Mouse (Mus musculus) hindbrain, embryonic 13.5 days (tissue): ENCODE results near the gene Hyal3. TPM values are rescaled to one million over a fixed set of nuclear protein-coding genes. Genes with fewer than 3 reads are reported as not detected.
"Not testable (repeated sequence)": the region's sequence is repeated elsewhere in the genome, so short reads cannot be mapped to it uniquely, and the experiment has no call there.

ENCODE experiments used
- ATAC-seq: fragments of 200-750 bp; cut with Nextera tagmentation; 2 replicates; pipeline ENCODE4 v1.8.0; 2017; ENCODE audit warnings: moderate TSS enrichment; ENCODE audit not compliant: low FRiP score
- H3K27ac ChIP-seq: fragments of 300-500 bp; sonication (generic); 2 replicates; pipeline ENCODE4 v1.5.1; 2015; ENCODE audit warnings: inconsistent platforms, mild to moderate bottlenecking, moderate library complexity
- H3K27me3 ChIP-seq: fragments of 300-500 bp; sonication (generic); 2 replicates; pipeline ENCODE4 v1.6.1; 2015; ENCODE audit warnings: mild to moderate bottlenecking, inconsistent platforms
- H3K36me3 ChIP-seq: fragments of 300-500 bp; sonication (generic); 2 replicates; pipeline ENCODE4 v1.6.1; 2015; ENCODE audit warnings: mild to moderate bottlenecking, inconsistent platforms
- H3K4me1 ChIP-seq: fragments of 300-500 bp; sonication (generic); replicated peaks from 2 replicates; pipeline ENCODE4 v1.6.1; 2015; ENCODE audit warnings: inconsistent platforms
- H3K4me2 ChIP-seq: fragments of 300-500 bp; sonication (generic); 2 replicates; pipeline ENCODE4 v1.6.1; 2015; ENCODE audit warnings: inconsistent platforms, mild to moderate bottlenecking, moderate library complexity
- H3K4me3 ChIP-seq: fragments of 300-500 bp; sonication (generic); 2 replicates; pipeline ENCODE4 v1.5.1; 2015; ENCODE audit warnings: mild to moderate bottlenecking, inconsistent platforms
- H3K9ac ChIP-seq: fragments of 300-500 bp; sonication (generic); 2 replicates; pipeline ENCODE4 v1.6.1; 2015; ENCODE audit warnings: mild to moderate bottlenecking, inconsistent platforms
- H3K9me3 ChIP-seq: fragments of 300-500 bp; sonication (generic); 2 replicates; pipeline ENCODE4 v1.6.1; 2016; ENCODE audit warnings: inconsistent platforms
- WGBS: fragments of 180-500 bp; shearing (Covaris S2); methylation state at CpG from one replicate; pipeline ENCODE4 v1.1.7; 2015; 5-methylcytosine and 5-hydroxymethylcytosine counted together
- polyA plus RNA-seq: library from polyadenylated mRNA; unstranded; fragments of >200 nt; fragmentation: Nextera tagmentation; extraction: Ambion mirVana; gene quantifications from 2 replicates; pipeline ENCODE4 v1.2.1, GENCODE M21; 2015

Gene Hyal3
- polyA plus RNA-seq, 1 experiment from 2014 or later: 1.3 TPM

- Histone ChIP-seq H3K4me3 (peak overlapping the region; percentile 40), H3K9me3 (no peaks in the 10 kb centered on the region), H3K36me3 (no peaks in the 10 kb centered on the region), H3K9ac (peak overlapping the region; percentile 70), H3K27ac (no peak overlapping the region), H3K4me2 (peak overlapping the region; percentile 65), H3K27me3 (peaks cover 53% of the 10 kb centered on the region), H3K4me1 (peaks cover 56% of the 10 kb centered on the region)
- ATAC-seq: no peak
- 8% methylated on average over 8 of the region's 8 CpGs for WGBS
Measured at GRCm38 (mm10) chr9:107551890-107552355, 28.7 kb upstream of the Hyal3 start.

DNA sequence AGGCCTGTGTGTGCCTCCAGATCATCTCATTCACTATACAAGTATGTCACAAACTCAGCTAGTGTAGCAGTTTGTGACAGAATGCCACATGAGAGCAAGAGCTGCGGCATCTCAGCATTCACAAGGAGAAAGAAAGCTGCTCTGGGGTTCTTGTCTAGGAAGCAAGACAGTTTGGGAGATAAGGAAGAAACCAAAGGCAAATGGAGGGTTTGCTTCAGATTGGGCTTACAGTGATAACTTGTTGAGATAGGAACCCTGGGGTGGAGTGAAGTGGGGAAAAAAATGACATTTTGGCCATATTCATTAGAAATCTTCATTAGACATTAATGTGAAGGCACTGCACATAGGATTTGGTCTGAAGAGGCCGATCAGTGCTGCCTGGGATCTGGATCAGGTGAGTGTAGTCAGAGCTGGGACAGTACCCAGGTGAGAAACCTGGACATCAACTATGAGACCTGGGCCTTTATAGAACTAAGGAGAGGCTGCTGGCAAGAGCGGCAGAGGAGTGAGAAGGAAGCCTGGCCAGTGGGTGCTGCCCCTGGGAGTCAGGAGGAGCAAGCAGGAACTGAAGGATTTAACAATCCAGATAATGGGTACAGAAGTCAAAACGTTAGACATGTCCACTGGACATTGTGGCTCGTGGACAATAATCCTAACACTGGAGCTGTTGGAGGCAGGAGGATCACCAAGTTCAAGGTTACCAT, 27.8 kb upstream of the Hyal3 start:
- ATAC-seq: no peak
- Histone ChIP-seq H3K4me3 (peak overlapping the region; percentile 72), H3K4me2 (peak overlapping the region; percentile 90), H3K9ac (peak overlapping the region; percentile 79), H3K36me3 (peaks cover 9% of the 10 kb centered on the region), H3K9me3 (no peaks in the 10 kb centered on the region), H3K27me3 (peaks cover 53% of the 10 kb centered on the region), H3K27ac (no peak overlapping the region), H3K4me1 (peaks cover 50% of the 10 kb centered on the region)
- WGBS: 80% methylated on average over 5 of the region's 5 CpGs

- Histone ChIP-seq H3K4me3 (peak overlapping the region; percentile 72), H3K4me2 (peak overlapping the region; percentile 90), H3K9ac (peak overlapping the region; percentile 79), H3K27me3 (peaks cover 44% of the 10 kb centered on the region), H3K27ac (peak overlapping the region; percentile 93), H3K9me3 (no peaks in the 10 kb centered on the region), H3K36me3 (peaks cover 18% of the 10 kb centered on the region), H3K4me1 (peaks cover 50% of the 10 kb centered on the region)
- 6% methylated on average over 37 of the region's 37 CpGs for WGBS
- peak; percentile 78 for ATAC-seq
Measured at GRCm38 (mm10) chr9:107553541-107554318, 26.9 kb upstream of the Hyal3 start.

DNA sequence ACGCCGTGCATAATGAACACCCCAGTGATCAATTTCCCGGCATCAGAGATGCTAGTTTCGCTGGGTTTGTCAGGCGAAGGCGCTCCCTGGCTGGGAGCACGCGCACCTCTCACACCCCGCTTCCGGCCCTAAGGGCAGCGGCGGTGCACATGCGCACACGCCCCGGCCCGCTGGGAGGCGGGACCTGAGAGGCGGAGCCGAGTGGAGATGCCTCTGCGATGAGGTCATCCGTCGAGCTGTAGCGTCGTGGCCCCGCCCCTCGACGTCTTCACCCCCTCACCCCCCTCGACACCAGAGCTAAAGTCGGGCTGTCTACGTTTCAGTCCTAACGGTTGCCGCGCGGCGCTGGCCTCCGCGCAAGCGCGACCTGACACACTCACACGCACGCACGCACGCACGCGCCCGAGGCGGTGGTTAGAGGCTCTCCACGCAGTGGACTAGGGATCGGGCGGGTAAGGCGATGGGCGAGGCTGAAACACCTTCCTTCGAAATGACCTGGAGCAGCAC, 26.2 kb upstream of the Hyal3 start:
- peaks cover 50% of the 10 kb centered on the region for H3K4me1 ChIP-seq
- peaks cover 24% of the 10 kb centered on the region for H3K36me3 ChIP-seq
- H3K9ac ChIP-seq: peak overlapping the region; percentile 93
- ATAC-seq: peak; percentile 93
- H3K4me2 ChIP-seq: peak overlapping the region; percentile 90
- peaks cover 38% of the 10 kb centered on the region for H3K27me3 ChIP-seq
- WGBS: 1% methylated on average over 52 of the region's 53 CpGs
- H3K4me3 ChIP-seq: peak overlapping the region; percentile 72
- peak overlapping the region; percentile 93 for H3K27ac ChIP-seq
- no peaks in the 10 kb centered on the region for H3K9me3 ChIP-seq

DNA sequence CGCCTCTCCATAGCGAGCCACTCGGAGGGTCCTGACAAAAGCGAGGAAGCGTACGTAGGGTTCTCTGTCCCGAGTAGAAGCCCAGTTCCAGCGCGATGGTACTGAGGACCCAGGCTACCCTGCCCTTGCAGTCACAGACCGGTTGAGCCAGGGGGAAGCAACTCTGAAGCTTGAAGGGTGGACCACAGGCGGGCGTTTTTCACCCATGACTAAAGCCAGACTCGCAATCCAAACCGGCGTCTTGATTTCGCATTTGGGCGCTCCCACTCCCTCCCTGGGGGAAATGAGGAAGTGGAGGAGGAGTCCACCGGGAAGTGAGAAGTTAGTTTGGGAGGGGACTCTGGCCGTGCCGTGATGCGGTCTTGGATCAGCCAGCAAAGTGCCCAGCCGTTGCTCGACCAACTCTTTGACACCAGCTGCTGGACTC, 25.6 kb upstream of the Hyal3 start:
- Histone ChIP-seq H3K36me3 (peaks cover 31% of the 10 kb centered on the region), H3K4me2 (peak overlapping the region; percentile 90), H3K4me3 (peak overlapping the region; percentile 72), H3K4me1 (peaks cover 50% of the 10 kb centered on the region), H3K27ac (peak overlapping the region; percentile 93), H3K9ac (peak overlapping the region; percentile 93), H3K27me3 (peaks cover 31% of the 10 kb centered on the region), H3K9me3 (no peaks in the 10 kb centered on the region)
- WGBS: 0% methylated on average over 23 of the region's 23 CpGs
- peak; percentile 37 for ATAC-seq

DNA sequence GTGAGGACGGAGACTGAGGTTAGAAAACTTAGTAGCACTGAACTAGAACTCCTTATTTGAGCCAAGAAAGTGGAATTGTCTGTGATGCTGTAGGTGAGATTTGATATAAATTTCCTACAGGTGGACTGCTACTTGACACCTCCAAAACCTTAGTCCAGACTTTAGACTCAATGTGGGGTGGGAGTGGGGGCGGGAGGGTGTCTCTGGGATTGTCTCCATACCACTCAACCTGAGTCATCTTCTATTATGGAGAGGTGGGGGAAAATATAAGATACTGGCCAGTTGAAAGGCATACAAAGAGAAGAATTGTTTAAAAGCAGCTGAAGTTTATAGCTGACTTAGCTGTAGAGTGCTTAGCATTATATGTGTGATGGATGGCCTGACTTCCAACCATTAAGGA, 24.9 kb upstream of the Hyal3 start:
- peaks cover 37% of the 10 kb centered on the region for H3K36me3 ChIP-seq
- H3K4me3 ChIP-seq: peak overlapping the region; percentile 72
- H3K4me1 ChIP-seq: peaks cover 50% of the 10 kb centered on the region
- H3K9me3 ChIP-seq: no peaks in the 10 kb centered on the region
- H3K4me2 ChIP-seq: peak overlapping the region; percentile 90
- H3K27ac ChIP-seq: no peak overlapping the region
- H3K9ac ChIP-seq: peak overlapping the region; percentile 93
- ATAC-seq: no peak
- WGBS: 47% methylated on average over 2 of the region's 2 CpGs
- peaks cover 24% of the 10 kb centered on the region for H3K27me3 ChIP-seq

DNA sequence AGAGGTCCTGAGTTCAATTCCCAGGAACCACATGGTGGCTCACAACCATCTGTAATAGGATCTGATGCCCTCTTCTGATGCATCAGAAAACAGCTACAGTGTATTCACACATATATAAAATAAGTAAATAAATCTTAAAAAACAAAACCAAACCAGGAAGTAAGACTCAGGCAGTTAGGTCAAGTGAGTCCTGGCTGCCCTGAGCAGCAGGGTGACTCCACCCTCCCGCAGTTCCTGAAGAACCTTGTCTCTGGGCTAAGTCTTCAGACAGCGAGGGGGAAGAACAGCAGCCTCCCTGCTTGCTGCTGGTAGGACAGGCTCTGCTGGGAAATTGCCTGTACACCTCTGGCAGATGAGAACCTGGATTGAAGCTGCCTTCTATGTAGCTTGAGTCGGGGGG, 24.3 kb upstream of the Hyal3 start:
- Histone ChIP-seq H3K4me1 (peaks cover 43% of the 10 kb centered on the region), H3K36me3 (peaks cover 43% of the 10 kb centered on the region), H3K4me2 (peak overlapping the region; percentile 90), H3K9me3 (no peaks in the 10 kb centered on the region), H3K27ac (no peak overlapping the region), H3K9ac (peak overlapping the region; percentile 53; the same call in 1 of the 2 replicates), H3K27me3 (peaks cover 18% of the 10 kb centered on the region), H3K4me3 (peak overlapping the region; percentile 72; the same call in 1 of the 2 replicates)
- ATAC-seq: no peak
- WGBS: 77% methylated on average over 3 of the region's 3 CpGs

DNA sequence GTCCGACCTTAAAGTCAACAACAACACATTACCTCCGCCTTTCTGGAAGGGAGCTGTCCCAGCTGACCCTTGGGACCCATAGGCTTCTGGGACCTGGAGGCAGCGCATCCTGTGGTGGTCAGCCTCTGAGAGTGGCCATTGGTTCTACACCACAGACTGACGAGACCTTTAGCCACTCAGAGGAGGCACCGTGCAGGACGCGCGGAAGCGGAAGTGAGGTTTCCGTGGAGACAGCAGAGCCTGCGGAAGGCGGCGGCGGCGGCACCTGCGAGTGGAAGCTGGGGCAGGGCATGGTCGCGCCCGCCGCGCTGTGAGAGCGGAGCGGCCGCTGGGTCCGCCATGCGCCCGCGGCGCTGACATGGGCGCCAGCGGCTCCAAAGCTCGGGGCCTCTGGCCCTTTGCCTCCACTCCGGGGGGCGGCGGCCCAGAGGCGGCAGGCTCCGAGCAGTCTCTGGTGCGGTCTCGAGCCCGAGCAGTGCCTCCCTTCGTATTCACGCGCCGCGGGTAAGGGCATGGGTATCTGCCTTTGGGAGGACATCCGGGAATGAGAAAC, 17.5 kb upstream of the Hyal3 start, which contains the start of gene Tusc2:
TSS of gene Tusc2 (plus strand) at position 227 of the 553 bp plus-strand sequence.
- WGBS: under 1% methylated on average over 46 of the region's 46 CpGs
- Histone ChIP-seq H3K27ac (peak within 1 kb of the TSS; percentile 84), H3K4me2 (peak within 1 kb of the TSS; percentile 89), H3K27me3 (no peaks in the 10 kb centered on the region), H3K9me3 (no peaks in the 10 kb centered on the region), H3K9ac (peak within 1 kb of the TSS; percentile 92), H3K4me3 (peak within 1 kb of the TSS; percentile 97), H3K4me1 (peaks cover 38% of the 10 kb centered on the region), H3K36me3 (peaks cover 63% of the 10 kb centered on the region)
- peak; percentile 95 for ATAC-seq

DNA sequence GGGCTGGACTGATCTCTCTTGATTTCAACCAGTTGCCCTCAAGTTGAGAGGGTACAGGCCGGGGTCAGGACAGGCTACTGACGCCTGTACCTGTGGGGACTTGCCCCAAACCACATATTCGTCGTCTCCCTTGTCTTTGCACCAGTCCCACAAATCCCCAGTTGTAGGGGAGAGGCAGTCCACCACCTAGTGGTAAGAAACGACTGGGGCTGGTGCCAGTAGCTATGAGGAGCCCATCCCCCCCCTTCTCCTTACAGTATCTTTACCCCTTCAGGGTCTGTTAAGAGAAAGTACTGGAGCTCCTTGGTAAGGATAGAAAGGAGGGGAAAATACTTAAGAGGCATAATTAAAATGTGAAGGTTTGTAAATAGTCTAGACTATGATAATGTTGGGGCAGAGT, 15.1 kb upstream of the Hyal3 start:
- peaks cover 40% of the 10 kb centered on the region for H3K36me3 ChIP-seq
- H3K27me3 ChIP-seq, H3K27ac ChIP-seq, H3K9ac ChIP-seq, H3K4me3 ChIP-seq, H3K9me3 ChIP-seq, H3K4me2 ChIP-seq, ATAC-seq: not testable (repeated sequence)
- WGBS: 51% methylated on average over 5 of the region's 5 CpGs
- H3K4me1 ChIP-seq: peaks cover 52% of the 10 kb centered on the region

GRCm38 (mm10) chr9:107566041-107566709, 14.4 kb upstream of the Hyal3 start:
- Histone ChIP-seq H3K4me3 (no peak overlapping the region), H3K4me1 (peaks cover 58% of the 10 kb centered on the region), H3K27ac (peak overlapping the region; percentile 49; the same call in 1 of the 2 replicates), H3K27me3 (no peaks in the 10 kb centered on the region), H3K9me3 (no peaks in the 10 kb centered on the region), H3K4me2 (no peak overlapping the region), H3K9ac (no peak overlapping the region), H3K36me3 (peaks cover 40% of the 10 kb centered on the region)
- WGBS: 62% methylated on average over 15 of the region's 15 CpGs
- no peak for ATAC-seq

DNA sequence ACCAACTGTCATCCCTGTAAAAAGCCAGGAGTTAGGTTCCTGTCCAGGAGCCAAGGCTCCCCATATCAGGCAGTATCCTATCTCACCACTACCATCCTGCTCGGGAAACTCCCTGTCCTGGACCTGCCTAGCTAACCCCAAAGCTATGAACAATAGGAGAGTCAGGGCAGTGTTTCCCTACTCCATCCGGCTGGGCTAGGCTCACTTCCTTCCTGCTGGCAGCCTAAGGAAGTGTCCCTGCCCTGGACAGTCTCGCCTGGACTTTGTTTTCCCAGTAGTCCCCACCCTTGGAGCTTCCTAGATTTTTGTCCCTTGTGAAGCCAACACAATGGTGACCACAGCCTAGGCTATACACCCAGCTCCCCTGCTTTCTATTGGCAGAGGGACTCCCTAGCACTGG, 13.8 kb upstream of the Hyal3 start:
- H3K4me1 ChIP-seq: peaks cover 65% of the 10 kb centered on the region
- H3K27ac ChIP-seq: peak overlapping the region; percentile 85; the same call in 1 of the 2 replicates
- H3K36me3 ChIP-seq: peaks cover 40% of the 10 kb centered on the region
- 0 out of 2 replicates have a peak overlapping the region, but pooled peaks have one; percentile 94 for H3K9ac ChIP-seq
- no peaks in the 10 kb centered on the region for H3K27me3 ChIP-seq
- peak overlapping the region; percentile 93; the same call in 1 of the 2 replicates for H3K4me2 ChIP-seq
- H3K4me3 ChIP-seq: no peak overlapping the region
- no peaks in the 10 kb centered on the region for H3K9me3 ChIP-seq
- ATAC-seq: no peak
- 64% methylated on average over 3 of the region's 3 CpGs for WGBS
